Mouse (Mus musculus): ENCODE measurements around the gene Htr2b.

GRCm38 (mm10) chr1:86151376-86151775, 39.6 kb upstream of the Htr2b start:
- TF ChIP-seq CTCF (IDR thresholded peaks at IDR 0.05; ENCODE audit: extremely low read depth, insufficient read depth, insufficient read length, insufficient replicate concordance) (no peak), POLR2A (IDR thresholded peaks at IDR 0.05; ENCODE audit: low read depth, low read length) (no peak)

All from spleen, adult 2 months (tissue).